Mouse (Mus musculus) liver, postnatal 0 days (tissue): ENCODE data around the gene Kat6b. TPM values are rescaled to one million over a fixed set of nuclear protein-coding genes. Genes with fewer than 3 reads are reported as not detected.

Experiments
- ATAC-seq: fragments of 200-750 bp; cut with Nextera tagmentation; 2 replicates; pipeline ENCODE4 v1.8.0; 2017; ENCODE audit warnings: mild to moderate bottlenecking, moderate library complexity
- DNase-seq: peaks from one replicate; pipeline ENCODE4 v3.0.0-alpha.2; 2016
- H3K27ac ChIP-seq: fragments of 300-500 bp; sonication (generic); 2 replicates; pipeline ENCODE4 v1.5.1; 2014; ENCODE audit warnings: antibody characterized with exemption, moderate library complexity, mild to moderate bottlenecking, low read depth
- H3K27me3 ChIP-seq: fragments of 300-500 bp; sonication (generic); 2 replicates; pipeline ENCODE4 v1.6.1; 2014; ENCODE audit warnings: low read length, control low read depth, mixed read lengths; ENCODE audit not compliant: insufficient read depth
- H3K36me3 ChIP-seq: fragments of 300-500 bp; sonication (generic); replicated peaks from 2 replicates; pipeline ENCODE4 v1.6.1; 2014; ENCODE audit warnings: mild to moderate bottlenecking, control low read depth, low read length, moderate library complexity, mixed read lengths; ENCODE audit not compliant: insufficient read depth
- H3K4me1 ChIP-seq: fragments of 300-500 bp; sonication (generic); 2 replicates; pipeline ENCODE4 v1.6.1; 2014; ENCODE audit warnings: antibody characterized with exemption, mild to moderate bottlenecking, control low read depth; ENCODE audit not compliant: insufficient read depth
- H3K4me2 ChIP-seq: fragments of 300-500 bp; sonication (generic); 2 replicates; pipeline ENCODE4 v1.6.1; 2014; ENCODE audit warnings: low read depth, mild to moderate bottlenecking, low read length, moderate library complexity, mixed read lengths
- H3K4me3 ChIP-seq: fragments of 300-500 bp; sonication (generic); 2 replicates; pipeline ENCODE4 v1.5.1; 2014; ENCODE audit warnings: low read depth, low read length
- H3K9ac ChIP-seq: fragments of 300-500 bp; sonication (generic); replicated peaks from 2 replicates; pipeline ENCODE4 v1.6.1; 2014; ENCODE audit warnings: mild to moderate bottlenecking, moderate library complexity
- H3K9me3 ChIP-seq: fragments of 300-500 bp; sonication (generic); 2 replicates; pipeline ENCODE4 v1.6.1; 2016; ENCODE audit warnings: mild to moderate bottlenecking, control low read depth, low read length, mixed read lengths
- CTCF ChIP-seq: sonication (generic); IDR thresholded peaks from 2 replicates; pipeline ENCODE4 v1.5.1; 2016; ENCODE audit warnings: antibody characterized with exemption, low read depth
- EP300 ChIP-seq: IDR thresholded peaks from 2 replicates; pipeline ENCODE4 v1.6.1; 2016; ENCODE audit warnings: antibody characterized with exemption, low read depth, mild to moderate bottlenecking
- WGBS: fragments of 180-500 bp; shearing (Covaris S2); extraction: QIAGEN DNeasy Blood & Tissue Kit; methylation state at CpG from one replicate; pipeline ENCODE4 v1.1.7; 2014; ENCODE audit not compliant: insufficient replicate concordance; 5-methylcytosine and 5-hydroxymethylcytosine counted together
- polyA plus RNA-seq: library from polyadenylated mRNA; unstranded; fragments of >200 nt; fragmentation: Nextera tagmentation; extraction: Ambion mirVana; gene quantifications from 2 replicates; pipeline ENCODE4 v1.2.1, GENCODE M21; 2015

Kat6b gene
- polyA plus RNA-seq, 1 experiment from 2014 or later = 1.5 TPM

- Histone ChIP-seq H3K4me1 (no peaks in the 10 kb centered on the region), H3K36me3 (peaks cover 14% of the 10 kb centered on the region; the same call in 1 of the 2 replicates), H3K9me3 (no peaks in the 10 kb centered on the region), H3K4me2 (no peak overlapping the region), H3K9ac (no peak overlapping the region), H3K27ac (no peak overlapping the region), H3K27me3 (no peaks in the 10 kb centered on the region), H3K4me3 (no peak overlapping the region)
- no peak for ATAC-seq
- no peak for DNase-seq
- WGBS = 85% methylated on average over 10 of the region's 10 CpGs
- no peak for TF ChIP-seq CTCF
- TF ChIP-seq EP300 = no peak
These were observed 39.3 kb upstream of the Kat6b start for GRCm38 (mm10) chr14:21441772-21442533.

GRCm38 (mm10) chr14:21452581-21452980 lies 28.7 kb upstream of the Kat6b start:
- Histone ChIP-seq H3K36me3 (peaks cover 12% of the 10 kb centered on the region), H3K9ac (no peak overlapping the region), H3K9me3 (no peaks in the 10 kb centered on the region), H3K4me2 (no peak overlapping the region), H3K27me3 (no peaks in the 10 kb centered on the region), H3K4me3 (no peak overlapping the region), H3K27ac (no peak overlapping the region), H3K4me1 (no peaks in the 10 kb centered on the region)
- ATAC-seq = no peak
- 74% methylated on average over 4 of the region's 4 CpGs for WGBS
- no peak for DNase-seq
- TF ChIP-seq EP300 (no peak), CTCF (no peak)

DNA sequence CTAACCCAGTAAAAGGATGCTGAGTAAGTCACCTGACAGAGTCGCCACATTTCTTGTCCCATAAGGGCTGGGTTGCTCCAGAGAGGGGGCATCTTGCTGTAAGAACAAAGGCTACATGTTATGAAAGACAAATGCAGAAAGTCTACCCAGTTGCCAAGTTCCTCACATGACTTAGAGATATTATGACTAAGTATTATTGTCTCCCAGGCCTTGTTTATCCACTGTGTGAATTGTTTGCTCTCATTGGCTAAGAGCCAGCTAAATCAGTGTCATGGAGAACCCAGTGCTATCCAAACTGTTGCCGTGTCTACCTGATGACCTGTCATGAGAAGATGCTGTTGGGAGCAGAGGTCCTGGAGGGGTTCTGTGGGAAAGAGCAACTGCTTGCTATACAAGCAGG lies 27.3 kb upstream of the Kat6b start:
- WGBS = 62% methylated on average over 2 of the region's 2 CpGs
- H3K9me3 ChIP-seq = no peaks in the 10 kb centered on the region
- no peak overlapping the region for H3K4me3 ChIP-seq
- TF ChIP-seq EP300 (no peak), CTCF (no peak)
- ATAC-seq (peak; percentile 44; the same call in 1 of the 2 replicates), DNase-seq (no peak)
- no peak overlapping the region for H3K4me2 ChIP-seq
- no peak overlapping the region for H3K9ac ChIP-seq
- no peaks in the 10 kb centered on the region for H3K4me1 ChIP-seq
- H3K36me3 ChIP-seq = peaks cover 4% of the 10 kb centered on the region; the same call in 1 of the 2 replicates
- no peak overlapping the region for H3K27ac ChIP-seq
- H3K27me3 ChIP-seq = no peaks in the 10 kb centered on the region

DNA sequence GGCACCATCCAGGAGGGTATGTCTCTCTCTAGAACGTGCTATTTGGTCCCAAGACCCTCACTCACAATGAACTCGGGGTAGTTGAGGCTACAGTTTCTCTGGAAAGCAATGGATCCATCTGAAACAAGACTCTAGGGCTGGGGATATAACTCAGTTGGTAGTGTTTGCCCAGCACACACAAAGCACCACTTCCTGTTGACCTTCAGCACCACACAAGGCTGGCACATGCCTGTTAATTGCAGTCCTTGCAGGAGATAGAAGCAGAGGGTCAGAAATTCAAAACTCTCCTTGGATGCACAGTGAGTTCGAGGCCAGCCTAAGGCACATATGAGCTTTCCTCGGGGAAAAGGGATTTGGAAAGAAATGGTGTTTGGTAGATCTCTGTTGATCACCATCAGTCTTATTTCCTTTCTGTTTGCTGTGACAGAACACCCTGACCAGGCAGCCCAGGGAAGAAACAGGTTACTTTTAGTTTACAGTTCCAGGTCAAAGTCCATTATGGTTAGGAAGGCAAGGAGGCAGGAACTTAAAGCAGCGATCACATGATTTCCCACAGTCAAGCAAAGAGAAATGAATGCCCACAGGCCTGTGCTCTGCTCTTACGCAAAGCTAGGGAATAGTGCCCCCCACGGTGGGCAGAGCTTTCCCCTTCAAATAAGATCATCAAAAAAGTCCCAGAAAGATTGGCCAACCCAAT lies 25.4 kb upstream of the Kat6b start:
- H3K9ac ChIP-seq = no peak overlapping the region
- H3K9me3 ChIP-seq = no peaks in the 10 kb centered on the region
- H3K36me3 ChIP-seq = no peaks in the 10 kb centered on the region
- WGBS = 78% methylated on average over 7 of the region's 7 CpGs
- H3K27ac ChIP-seq = no peak overlapping the region
- H3K4me3 ChIP-seq = no peak overlapping the region
- TF ChIP-seq EP300 (no peak), CTCF (no peak)
- DNase-seq (no peak), ATAC-seq (no peak)
- no peak overlapping the region for H3K4me2 ChIP-seq
- no peaks in the 10 kb centered on the region for H3K4me1 ChIP-seq
- H3K27me3 ChIP-seq = no peaks in the 10 kb centered on the region

GRCm38 (mm10) chr14:21456526-21456925 lies 24.7 kb upstream of the Kat6b start:
- DNase-seq (no peak), ATAC-seq (no peak)
- H3K4me1 ChIP-seq = no peaks in the 10 kb centered on the region
- H3K36me3 ChIP-seq = no peaks in the 10 kb centered on the region
- H3K9me3 ChIP-seq = no peaks in the 10 kb centered on the region
- H3K27ac ChIP-seq = no peak overlapping the region
- no peak for TF ChIP-seq EP300
- TF ChIP-seq CTCF = no peak
- no peak overlapping the region for H3K4me3 ChIP-seq
- no peaks in the 10 kb centered on the region for H3K27me3 ChIP-seq
- H3K4me2 ChIP-seq = no peak overlapping the region
- H3K9ac ChIP-seq = no peak overlapping the region

DNA sequence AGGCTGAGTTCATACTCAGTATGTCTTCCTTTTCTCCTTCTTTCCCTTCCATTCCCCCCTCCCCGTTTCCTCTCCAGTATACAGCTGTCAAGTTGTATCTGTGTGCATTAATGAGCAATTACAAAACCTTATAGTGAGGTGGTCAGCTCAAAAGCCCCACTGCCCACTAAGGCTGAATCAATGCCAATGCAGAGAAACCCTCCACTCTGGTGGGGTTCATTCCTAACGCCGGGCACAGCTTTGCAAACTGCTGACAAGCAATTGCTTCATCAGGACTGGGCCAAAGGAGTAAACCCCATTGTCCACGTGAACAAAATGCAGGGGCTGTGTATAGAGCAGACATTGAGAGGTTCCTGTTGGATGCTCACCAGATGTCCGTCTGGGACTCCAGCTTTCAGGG lies 23.4 kb upstream of the Kat6b start:
- H3K27me3 ChIP-seq = no peaks in the 10 kb centered on the region
- ATAC-seq = no peak
- 80% methylated on average over 5 of the region's 5 CpGs for WGBS
- H3K9ac ChIP-seq = no peak overlapping the region
- no peak overlapping the region for H3K4me3 ChIP-seq
- H3K36me3 ChIP-seq = no peaks in the 10 kb centered on the region
- no peaks in the 10 kb centered on the region for H3K9me3 ChIP-seq
- no peak for DNase-seq
- H3K4me1 ChIP-seq = no peaks in the 10 kb centered on the region
- no peak overlapping the region for H3K4me2 ChIP-seq
- TF ChIP-seq CTCF = no peak
- no peak overlapping the region for H3K27ac ChIP-seq
